Mouse (Mus musculus): Measurements from ENCODE around the gene Myadm. TPM values are rescaled to one million over a fixed set of nuclear protein-coding genes. Genes with fewer than 3 reads are reported as not detected.

Myadm gene
- polyA plus RNA-seq, 1 experiment from 2014 or later = 105 TPM

DNA sequence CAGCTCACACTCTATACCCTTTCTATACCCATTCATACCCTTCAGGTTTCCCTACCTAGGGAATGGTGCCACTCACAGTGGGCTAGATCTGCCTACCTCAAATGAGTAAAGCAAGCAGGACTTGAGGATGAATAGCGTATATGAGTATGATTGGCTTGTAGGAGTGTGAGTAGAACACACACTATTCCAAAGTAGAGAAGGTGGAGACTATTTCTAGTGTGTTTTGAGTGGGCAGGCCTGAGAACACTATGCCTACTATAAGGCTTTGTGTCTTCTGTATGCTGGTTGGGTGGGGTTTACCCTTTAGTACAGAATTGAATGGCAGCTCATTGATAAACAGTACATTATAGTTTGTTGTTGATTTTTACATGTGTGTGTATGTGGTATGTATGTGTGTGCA lies 34.9 kb downstream of the Myadm start:
- H3K27ac ChIP-seq (replicated peaks) = no peak overlapping the region
- H3K9ac ChIP-seq = no peak overlapping the region
- no peak overlapping the region for H3K4me3 ChIP-seq (replicated peaks)
- no peaks in the 10 kb centered on the region for H3K27me3 ChIP-seq
- no peaks in the 10 kb centered on the region for H3K36me3 ChIP-seq
- no peak for ATAC-seq (ENCODE audit: insufficient number of reproducible peaks, low FRiP score, low TSS enrichment, low read depth)
- 84% methylated on average over 1 of the region's 1 CpGs for WGBS
- no peaks in the 10 kb centered on the region for H3K9me3 ChIP-seq (replicated peaks)
- no peak overlapping the region for H3K4me2 ChIP-seq (replicated peaks)
- no peaks in the 10 kb centered on the region for H3K4me1 ChIP-seq

DNA sequence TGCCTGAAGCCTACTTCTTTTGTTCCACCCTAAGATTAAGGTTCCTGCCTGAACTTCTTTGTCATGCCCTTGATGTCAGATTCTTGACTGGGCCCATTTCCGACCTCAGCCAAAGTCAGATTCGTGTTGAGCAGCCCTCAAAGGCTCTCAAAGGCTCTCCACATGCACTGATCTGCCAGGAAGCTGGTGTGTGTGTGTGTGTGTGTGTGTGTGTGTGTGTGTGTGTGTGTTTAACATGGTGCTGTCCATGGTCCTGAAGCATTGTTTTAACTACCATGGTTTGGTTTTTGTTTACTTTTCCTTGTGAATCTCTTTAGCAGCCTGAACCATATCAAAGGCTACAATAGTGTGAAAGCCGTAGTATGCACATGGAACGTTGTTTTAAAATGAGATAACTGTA lies 39.1 kb downstream of the Myadm start:
- no peak overlapping the region for H3K9ac ChIP-seq
- H3K4me1 ChIP-seq = peaks cover 21% of the 10 kb centered on the region
- H3K27me3 ChIP-seq = no peaks in the 10 kb centered on the region; the same call in 1 of the 2 replicates
- H3K9me3 ChIP-seq (replicated peaks) = no peaks in the 10 kb centered on the region
- no peak overlapping the region for H3K27ac ChIP-seq (replicated peaks)
- ATAC-seq (ENCODE audit: insufficient number of reproducible peaks, low FRiP score, low TSS enrichment, low read depth) = no peak
- WGBS = 64% methylated on average over 4 of the region's 4 CpGs
- H3K36me3 ChIP-seq = no peaks in the 10 kb centered on the region
- H3K4me2 ChIP-seq (replicated peaks) = no peak overlapping the region
- no peak overlapping the region for H3K4me3 ChIP-seq (replicated peaks)

DNA sequence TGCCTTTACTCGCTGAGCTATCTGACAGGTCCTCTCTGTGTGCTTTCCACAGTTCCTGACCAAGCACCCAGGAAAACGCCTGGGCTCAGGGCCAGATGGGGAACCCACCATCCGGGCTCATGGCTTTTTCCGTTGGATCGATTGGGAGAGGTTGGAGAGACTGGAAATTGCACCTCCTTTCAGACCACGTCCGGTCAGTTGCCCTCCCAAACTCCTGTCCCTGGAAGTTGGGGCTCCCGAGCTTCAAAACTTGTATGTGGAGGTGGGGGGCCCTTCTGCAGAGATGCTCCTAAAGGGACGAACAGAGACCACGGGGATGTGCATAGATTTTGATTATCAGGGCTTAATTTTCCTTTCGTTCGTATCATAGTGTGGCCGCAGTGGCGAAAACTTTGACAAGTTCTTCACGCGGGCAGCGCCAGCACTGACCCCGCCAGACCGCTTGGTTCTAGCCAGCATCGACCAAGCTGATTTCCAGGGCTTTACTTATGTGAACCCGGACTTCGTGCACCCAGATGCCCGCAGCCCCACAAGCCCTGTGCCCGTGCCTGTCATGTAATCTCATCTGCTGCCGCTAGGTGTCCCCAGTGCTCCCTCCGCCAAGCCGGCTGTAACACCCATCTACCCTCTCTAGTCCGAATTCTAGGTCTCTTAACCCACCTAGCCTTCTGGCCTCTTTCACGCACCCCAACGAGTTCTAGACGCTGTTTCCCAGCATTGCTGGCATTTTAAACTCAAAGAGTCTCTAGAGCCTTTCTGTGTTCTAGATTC lies 41.1 kb downstream of the Myadm start:
- no peak overlapping the region for H3K9ac ChIP-seq
- 19% methylated on average over 31 of the region's 31 CpGs for WGBS
- H3K4me2 ChIP-seq (replicated peaks) = peak overlapping the region; percentile 38
- H3K27ac ChIP-seq (replicated peaks) = no peak overlapping the region
- no peak for ATAC-seq (ENCODE audit: insufficient number of reproducible peaks, low FRiP score, low TSS enrichment, low read depth)
- no peaks in the 10 kb centered on the region for H3K9me3 ChIP-seq (replicated peaks)
- H3K27me3 ChIP-seq = no peaks in the 10 kb centered on the region; the same call in 1 of the 2 replicates
- no peaks in the 10 kb centered on the region for H3K36me3 ChIP-seq
- peak overlapping the region; percentile 13 for H3K4me3 ChIP-seq (replicated peaks)
- peaks cover 30% of the 10 kb centered on the region for H3K4me1 ChIP-seq

DNA sequence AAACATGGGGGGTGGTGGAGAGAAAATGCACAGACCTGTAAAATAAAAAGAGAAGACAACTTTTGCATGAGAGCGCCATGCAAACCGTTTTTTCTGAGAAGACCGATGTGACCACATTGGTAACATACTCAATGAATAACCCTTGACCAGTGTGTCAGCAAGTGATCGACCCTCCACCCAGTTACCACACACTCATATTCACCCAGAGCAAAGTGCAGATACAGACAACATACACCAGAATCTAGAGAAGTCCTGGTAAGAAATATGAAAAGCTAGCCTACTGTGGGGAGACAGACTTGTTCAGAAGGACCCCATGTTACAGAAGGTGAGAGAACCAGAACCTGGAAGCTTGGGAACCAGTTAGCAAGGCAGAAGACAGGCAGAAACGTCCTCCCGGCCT lies 42.3 kb downstream of the Myadm start:
- Histone ChIP-seq H3K4me3 (replicated peaks) (peak overlapping the region; percentile 62), H3K9me3 (replicated peaks) (no peaks in the 10 kb centered on the region), H3K27me3 (no peaks in the 10 kb centered on the region; the same call in 1 of the 2 replicates), H3K27ac (replicated peaks) (peak overlapping the region; percentile 90), H3K4me2 (replicated peaks) (peak overlapping the region; percentile 59), H3K9ac (no peak overlapping the region), H3K4me1 (peaks cover 30% of the 10 kb centered on the region), H3K36me3 (no peaks in the 10 kb centered on the region)
- no peak for ATAC-seq (ENCODE audit: insufficient number of reproducible peaks, low FRiP score, low TSS enrichment, low read depth)
- 51% methylated on average over 6 of the region's 6 CpGs for WGBS

DNA sequence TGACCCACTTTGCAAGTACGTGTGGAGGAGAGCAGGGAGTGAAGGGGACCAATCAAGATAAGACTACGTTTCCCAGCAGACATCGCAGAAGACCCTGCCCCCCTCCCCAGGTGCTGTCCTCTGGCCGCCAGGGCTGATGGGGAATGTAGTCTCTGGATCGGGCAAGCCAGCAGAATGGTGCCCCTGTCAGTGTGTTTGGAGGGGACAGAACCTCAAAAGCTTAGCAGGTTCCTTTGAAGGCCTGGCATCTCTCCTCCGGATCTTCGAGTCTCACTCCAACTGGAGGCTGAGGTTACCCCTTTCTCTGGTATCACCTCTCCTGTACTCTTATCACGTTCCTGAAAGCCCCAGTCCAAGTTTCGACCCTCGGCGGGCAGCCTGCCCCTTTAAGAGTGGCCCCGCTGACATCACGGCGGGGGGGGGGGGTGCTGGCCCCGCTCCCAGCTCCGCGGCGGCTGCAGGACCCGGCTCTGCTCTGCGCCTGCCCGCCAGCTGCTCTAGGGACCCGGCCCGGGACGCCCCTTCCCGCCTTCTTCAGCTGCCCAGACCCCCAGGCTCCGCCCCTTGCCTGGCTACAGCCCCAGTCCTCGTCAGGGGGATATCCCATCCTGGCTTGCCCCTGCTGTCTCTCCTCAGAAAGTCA lies 42.8 kb downstream of the Myadm start:
- H3K4me2 ChIP-seq (replicated peaks) = peak overlapping the region; percentile 59
- no peaks in the 10 kb centered on the region for H3K36me3 ChIP-seq
- peak overlapping the region; percentile 62 for H3K4me3 ChIP-seq (replicated peaks)
- 0 out of 2 replicates have a peak overlapping the region, but pooled peaks have one; percentile 12 for H3K9ac ChIP-seq
- peak; percentile 91 for ATAC-seq (ENCODE audit: insufficient number of reproducible peaks, low FRiP score, low TSS enrichment, low read depth)
- no peaks in the 10 kb centered on the region; the same call in 1 of the 2 replicates for H3K27me3 ChIP-seq
- WGBS = under 1% methylated on average over 26 of the region's 27 CpGs
- H3K27ac ChIP-seq (replicated peaks) = peak overlapping the region; percentile 90
- no peaks in the 10 kb centered on the region for H3K9me3 ChIP-seq (replicated peaks)
- H3K4me1 ChIP-seq = peaks cover 30% of the 10 kb centered on the region

DNA sequence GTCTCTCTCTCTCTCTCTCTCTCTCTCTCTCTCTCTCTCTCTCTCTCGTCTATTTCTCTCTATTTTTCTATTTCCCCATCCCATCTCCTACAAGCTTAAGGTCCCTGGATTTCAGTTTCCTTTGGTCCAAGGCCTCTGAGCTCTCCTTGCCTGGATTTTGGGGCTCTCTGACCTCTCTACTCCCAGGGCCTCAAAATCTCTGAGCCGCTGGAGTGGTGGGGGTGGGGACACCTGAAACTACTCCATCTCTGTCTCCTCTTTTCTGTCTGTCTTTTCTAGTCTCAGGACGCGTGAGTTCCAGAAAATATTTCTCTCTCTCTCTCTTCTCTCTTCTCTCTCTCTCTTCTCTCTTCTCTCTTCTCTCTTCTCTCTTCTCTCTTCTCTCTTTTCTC lies 43.3 kb downstream of the Myadm start:
- 0% methylated on average over 4 of the region's 4 CpGs for WGBS
- no peak for ATAC-seq (ENCODE audit: insufficient number of reproducible peaks, low FRiP score, low TSS enrichment, low read depth)
- H3K9me3 ChIP-seq (replicated peaks) = no peaks in the 10 kb centered on the region
- no peak overlapping the region for H3K9ac ChIP-seq
- H3K4me3 ChIP-seq (replicated peaks) = peak overlapping the region; percentile 62
- H3K27ac ChIP-seq (replicated peaks) = peak overlapping the region; percentile 90
- peaks cover 30% of the 10 kb centered on the region for H3K4me1 ChIP-seq
- no peaks in the 10 kb centered on the region; the same call in 1 of the 2 replicates for H3K27me3 ChIP-seq
- H3K36me3 ChIP-seq = no peaks in the 10 kb centered on the region
- H3K4me2 ChIP-seq (replicated peaks) = peak overlapping the region; percentile 59

DNA sequence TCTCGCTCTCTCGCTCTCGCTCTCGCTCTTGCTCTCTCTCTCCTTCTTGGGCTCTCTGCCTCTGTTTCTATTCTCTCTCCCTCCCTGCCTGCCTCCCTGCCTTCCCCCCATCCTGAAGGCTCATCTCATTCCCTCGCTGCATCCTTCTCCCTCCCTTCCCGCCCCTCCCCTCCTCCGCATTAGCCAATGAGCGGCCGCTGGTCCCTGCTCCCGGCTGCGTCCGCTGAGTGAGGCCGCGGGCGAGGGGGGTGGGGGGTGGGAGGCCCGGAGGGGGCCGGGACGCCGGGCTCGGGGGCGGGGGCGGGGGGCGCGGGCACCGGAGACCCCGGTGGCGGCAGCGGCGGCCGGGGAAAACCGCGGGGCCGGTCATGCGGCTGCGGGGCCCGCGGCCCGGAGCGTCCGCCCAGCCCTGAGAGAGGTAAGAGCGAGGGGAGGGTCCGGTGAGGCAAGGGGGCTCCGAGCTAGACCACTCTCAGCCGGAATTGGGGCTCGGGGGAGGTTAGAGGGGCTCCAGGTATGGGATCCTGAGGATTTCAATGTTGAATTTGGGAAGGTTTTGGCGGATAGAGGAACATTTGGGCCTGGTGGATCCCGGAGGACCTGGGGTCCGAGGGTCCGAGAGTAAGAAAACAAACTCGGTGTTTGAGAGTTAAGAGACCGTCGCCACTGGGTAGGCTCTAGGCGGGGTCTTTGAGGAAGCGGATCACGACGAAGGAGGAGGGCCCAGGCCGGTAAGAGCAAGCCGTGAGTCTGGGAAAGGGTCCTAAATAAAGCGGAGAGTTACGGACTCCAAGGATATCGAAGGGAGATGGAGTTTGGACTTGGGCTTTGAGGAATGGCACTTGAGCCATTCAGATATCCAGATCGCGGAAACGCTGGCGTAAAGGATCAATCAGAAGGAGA lies 44.0 kb downstream of the Myadm start, which contains the start of gene Cacng7:
Cacng7 (plus strand) TSS at position 337 of the 903 bp plus-strand sequence.
- ATAC-seq (ENCODE audit: insufficient number of reproducible peaks, low FRiP score, low TSS enrichment, low read depth) = peak; percentile 63
- peak within 1 kb of the TSS; percentile 90 for H3K27ac ChIP-seq (replicated peaks)
- H3K4me1 ChIP-seq = peaks cover 30% of the 10 kb centered on the region
- no peaks in the 10 kb centered on the region for H3K9me3 ChIP-seq (replicated peaks)
- WGBS = under 1% methylated on average over 65 of the region's 65 CpGs
- H3K4me2 ChIP-seq (replicated peaks) = peak within 1 kb of the TSS; percentile 59
- peak within 1 kb of the TSS; percentile 62 for H3K4me3 ChIP-seq (replicated peaks)
- H3K27me3 ChIP-seq = no peaks in the 10 kb centered on the region; the same call in 1 of the 2 replicates
- no peaks in the 10 kb centered on the region for H3K36me3 ChIP-seq
- peak within 1 kb of the TSS; percentile 44 for H3K9ac ChIP-seq

DNA sequence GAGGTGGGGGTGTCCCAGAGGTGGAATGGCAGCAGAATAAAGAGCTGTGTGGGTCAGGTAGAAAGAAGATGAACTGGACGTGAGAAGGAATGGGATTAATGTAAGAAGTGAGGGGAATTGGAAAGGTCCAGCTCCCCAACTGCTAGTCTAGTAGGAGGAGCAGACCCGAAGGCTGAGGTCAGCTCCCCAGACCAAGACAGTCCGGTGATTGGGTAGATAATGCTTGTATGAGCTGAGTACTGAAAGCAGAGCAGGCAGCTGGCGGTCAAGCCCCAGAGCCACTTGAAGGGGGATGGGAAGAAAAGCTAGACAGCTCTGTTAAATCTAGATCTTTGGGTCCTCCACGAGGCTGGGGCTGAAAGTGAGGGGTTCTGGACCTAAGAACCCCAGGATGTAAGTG lies 44.7 kb downstream of the Myadm start:
- Histone ChIP-seq H3K36me3 (no peaks in the 10 kb centered on the region), H3K9ac (peak overlapping the region; percentile 44; the same call in 1 of the 2 replicates), H3K4me2 (replicated peaks) (peak overlapping the region; percentile 59), H3K27me3 (no peaks in the 10 kb centered on the region; the same call in 1 of the 2 replicates), H3K4me3 (replicated peaks) (peak overlapping the region; percentile 62), H3K4me1 (peaks cover 30% of the 10 kb centered on the region), H3K9me3 (replicated peaks) (no peaks in the 10 kb centered on the region), H3K27ac (replicated peaks) (peak overlapping the region; percentile 90)
- no peak for ATAC-seq (ENCODE audit: insufficient number of reproducible peaks, low FRiP score, low TSS enrichment, low read depth)
- 13% methylated on average over 5 of the region's 5 CpGs for WGBS

DNA sequence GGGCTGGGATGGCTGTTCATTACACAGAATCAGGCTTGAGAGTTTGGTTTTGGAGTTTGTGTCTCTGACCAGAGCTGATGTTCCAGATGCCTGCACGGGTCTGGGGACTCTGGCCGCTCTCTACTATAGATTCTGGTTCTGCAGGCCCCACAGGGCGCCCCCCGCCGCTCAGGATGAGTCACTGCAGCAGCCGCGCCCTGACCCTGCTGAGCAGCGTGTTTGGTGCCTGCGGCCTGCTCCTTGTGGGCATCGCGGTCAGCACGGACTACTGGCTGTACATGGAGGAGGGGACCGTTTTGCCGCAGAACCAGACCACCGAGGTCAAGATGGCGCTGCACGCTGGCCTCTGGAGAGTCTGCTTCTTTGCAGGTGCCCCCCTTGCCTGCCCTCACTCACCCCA lies 47.5 kb downstream of the Myadm start:
- H3K27me3 ChIP-seq = no peaks in the 10 kb centered on the region; the same call in 1 of the 2 replicates
- H3K4me3 ChIP-seq (replicated peaks) = no peak overlapping the region
- no peak overlapping the region for H3K9ac ChIP-seq
- 61% methylated on average over 17 of the region's 17 CpGs for WGBS
- H3K4me1 ChIP-seq = peaks cover 18% of the 10 kb centered on the region
- H3K9me3 ChIP-seq (replicated peaks) = no peaks in the 10 kb centered on the region
- ATAC-seq (ENCODE audit: insufficient number of reproducible peaks, low FRiP score, low TSS enrichment, low read depth) = no peak
- no peak overlapping the region for H3K27ac ChIP-seq (replicated peaks)
- no peak overlapping the region for H3K4me2 ChIP-seq (replicated peaks)
- peaks cover 12% of the 10 kb centered on the region for H3K36me3 ChIP-seq

DNA sequence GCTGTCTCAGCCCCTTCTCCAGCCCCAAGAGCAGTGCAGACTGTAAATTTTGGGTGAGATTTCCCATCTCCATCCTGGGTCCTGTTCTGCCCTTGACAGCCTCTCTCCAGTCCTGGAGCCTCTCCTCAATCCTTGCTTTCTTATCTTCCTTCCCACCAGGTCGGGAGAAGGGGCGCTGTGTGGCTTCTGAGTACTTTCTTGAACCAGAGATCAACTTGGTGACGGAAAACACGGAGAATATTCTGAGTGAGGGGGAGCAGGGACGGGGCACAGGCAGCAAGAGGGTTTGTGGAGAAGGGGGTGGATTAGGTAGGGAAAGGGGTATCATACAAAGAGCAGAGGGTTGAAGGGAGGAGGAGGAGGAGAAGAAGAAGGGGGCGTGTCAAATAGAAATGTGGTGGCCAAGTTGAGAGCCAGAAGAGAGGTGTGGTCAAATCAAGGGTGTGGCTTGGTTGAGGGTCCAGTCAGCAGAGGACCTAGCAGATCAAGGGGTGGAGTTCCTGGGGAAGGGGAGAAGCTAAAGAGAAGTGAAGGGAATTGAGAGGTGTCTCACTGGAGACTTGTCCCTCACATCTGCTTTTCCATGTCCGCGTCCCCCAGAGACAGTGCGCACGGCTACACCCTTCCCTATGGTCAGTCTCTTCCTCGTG lies 49.5 kb downstream of the Myadm start:
- peaks cover 6% of the 10 kb centered on the region for H3K4me1 ChIP-seq
- no peak overlapping the region for H3K4me3 ChIP-seq (replicated peaks)
- peaks cover 23% of the 10 kb centered on the region for H3K36me3 ChIP-seq
- no peaks in the 10 kb centered on the region for H3K9me3 ChIP-seq (replicated peaks)
- no peak overlapping the region for H3K9ac ChIP-seq
- H3K27ac ChIP-seq (replicated peaks) = no peak overlapping the region
- WGBS = 83% methylated on average over 11 of the region's 11 CpGs
- ATAC-seq (ENCODE audit: insufficient number of reproducible peaks, low FRiP score, low TSS enrichment, low read depth) = no peak
- H3K27me3 ChIP-seq = no peaks in the 10 kb centered on the region; the same call in 1 of the 2 replicates
- no peak overlapping the region for H3K4me2 ChIP-seq (replicated peaks)
